Mouse (Mus musculus) naive thymus-derived CD4-positive, alpha-beta T cell, adult 5 months (primary cell): ENCODE measurements around the gene Plxna2. TPM values are rescaled to one million over a fixed set of nuclear protein-coding genes. Genes with fewer than 3 reads are reported as not detected.

ENCODE experiments used
- polyA plus RNA-seq: library from polyadenylated mRNA; unstranded; fragments of 100-300 nt; shearing (Covaris generic); gene quantifications from one replicate; pipeline ENCODE4 v1.2.1, GENCODE M21; 2017

Gene Plxna2
- polyA plus RNA-seq = not detected

DNA sequence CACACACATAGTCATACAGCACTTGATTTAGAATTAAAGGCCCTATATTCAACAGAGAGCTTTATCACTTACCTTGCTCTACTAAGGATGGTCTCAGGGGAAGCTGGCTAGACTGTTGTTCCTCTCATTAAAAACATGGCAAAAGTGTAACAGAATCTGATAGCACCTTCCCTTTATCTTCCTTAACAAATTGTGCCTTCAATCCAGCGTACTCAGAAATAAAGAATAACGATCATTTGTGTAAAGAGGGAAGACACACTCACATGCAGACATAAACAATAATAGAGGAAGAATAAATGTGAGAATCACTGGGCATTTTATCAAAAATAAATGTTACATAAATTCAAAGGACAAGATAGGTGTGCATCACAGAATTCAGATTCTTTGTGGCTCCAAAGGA lies at the start of gene Plxna2:
TSS of gene Plxna2 (plus strand) at position 301 of the 400 bp plus-strand sequence.

